Mouse (Mus musculus) C2C12 (cell line): Measurements from ENCODE around the gene Pnpla5. TPM values are rescaled to one million over a fixed set of nuclear protein-coding genes. Genes with fewer than 3 reads are reported as not detected.

Experiments used
- H3K27me3 ChIP-seq: one replicate; pipeline ENCODE4 v1.6.1; 2011; ENCODE audit not compliant: control insufficient read depth, insufficient read depth, insufficient read length
- H3K36me3 ChIP-seq: one replicate; pipeline ENCODE4 v1.6.1; 2011; ENCODE audit not compliant: control insufficient read depth, insufficient read depth
- H3K4me3 ChIP-seq: one replicate; pipeline ENCODE4 v1.5.1; 2011; ENCODE audit warnings: mild to moderate bottlenecking, control low read depth; ENCODE audit not compliant: poor library complexity, insufficient read depth, severe bottlenecking
- H3K79me2 ChIP-seq: one replicate; pipeline ENCODE4 v1.6.1; 2011; ENCODE audit not compliant: control insufficient read depth, insufficient read depth
- H3K79me3 ChIP-seq: one replicate; pipeline ENCODE4 v1.6.1; 2011; ENCODE audit warnings: low read depth, control low read depth
- H3ac ChIP-seq: one replicate; pipeline ENCODE3; 2011; ENCODE audit warnings: low read depth; ENCODE audit not compliant: control insufficient read depth, insufficient read length
- CEBPB ChIP-seq: IDR thresholded peaks from one replicate; pipeline ENCODE4 v1.6.1; 2011; ENCODE audit warnings: low read depth, mild to moderate bottlenecking, control low read depth, moderate library complexity
- CTCF ChIP-seq: IDR thresholded peaks from one replicate; pipeline ENCODE4 v1.5.1; 2011; ENCODE audit not compliant: control insufficient read depth, insufficient read depth, insufficient read length
- FOSL1 ChIP-seq: IDR thresholded peaks from one replicate; pipeline ENCODE4 v1.8.0; 2011; ENCODE audit warnings: mild to moderate bottlenecking, low read length; ENCODE audit not compliant: poor library complexity, insufficient read depth, severe bottlenecking
- MAX ChIP-seq: IDR thresholded peaks from one replicate; pipeline ENCODE4 v1.6.1; 2011; ENCODE audit warnings: mild to moderate bottlenecking, control low read depth
- MYOD1 ChIP-seq: IDR thresholded peaks from one replicate; pipeline ENCODE4 v1.6.1; 2011; ENCODE audit warnings: low read depth; ENCODE audit not compliant: control insufficient read depth, insufficient read length
- MYOG ChIP-seq: IDR thresholded peaks from one replicate; pipeline ENCODE4 v1.6.1; 2011; ENCODE audit not compliant: control insufficient read depth, insufficient read length; ENCODE audit errors: extremely low read depth
- USF1 ChIP-seq: IDR thresholded peaks from one replicate; pipeline ENCODE4 v1.6.1; 2011; ENCODE audit warnings: low read depth, mild to moderate bottlenecking, control low read depth, moderate library complexity
- long read RNA-seq, 2 experiments: library from polyadenylated mRNA; unstranded; transcript quantifications; one replicate each; pipeline ENCODE4 v2.0.0; 2019 to 2020
- polyA plus RNA-seq: library from polyadenylated mRNA; unstranded; fragments of >200 nt; fragmentation: generic; extraction: Trizol; gene quantifications from one replicate; pipeline ENCODE4 v1.2.1, GENCODE M21; 2012; ENCODE audit warnings: missing spikeins

Gene Pnpla5
- not detected for polyA plus RNA-seq
- long read RNA-seq, experiment 1 = 0 reads
- long read RNA-seq, experiment 2 = 0 reads

DNA sequence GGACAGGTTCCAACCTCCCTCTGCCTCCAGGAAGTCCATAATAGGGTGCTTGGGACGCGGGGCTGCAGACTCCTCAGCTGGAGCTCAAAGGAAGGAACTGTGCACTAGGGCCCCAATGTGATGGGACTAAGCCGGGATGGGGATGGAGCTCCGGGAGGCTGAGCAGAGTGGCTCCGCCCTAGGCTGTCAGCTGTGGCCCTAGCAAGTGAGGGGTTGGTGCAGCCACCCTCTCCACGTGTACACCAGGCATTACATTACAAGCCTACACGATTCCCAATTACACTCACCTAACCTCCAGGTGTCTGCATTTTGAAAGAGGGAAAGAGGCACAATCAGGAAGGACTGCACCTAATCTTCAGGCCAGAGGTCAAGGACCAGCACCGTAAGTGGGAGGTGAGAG is at the start of gene Pnpla5:
Gene Pnpla5 (minus strand): TSS at position 101 of the 400 bp plus-strand sequence.
- Histone ChIP-seq H3ac (no peak within 1 kb of the TSS), H3K79me2 (no peaks in the 10 kb centered on the region), H3K36me3 (no peaks in the 10 kb centered on the region), H3K27me3 (peaks cover 83% of the 10 kb centered on the region), H3K79me3 (no peaks in the 10 kb centered on the region), H3K4me3 (no peak within 1 kb of the TSS)
- TF ChIP-seq FOSL1 (no peak), MYOD1 (no peak), MAX (no peak), CTCF (no peak), CEBPB (no peak), MYOG (no peak), USF1 (no peak)

DNA sequence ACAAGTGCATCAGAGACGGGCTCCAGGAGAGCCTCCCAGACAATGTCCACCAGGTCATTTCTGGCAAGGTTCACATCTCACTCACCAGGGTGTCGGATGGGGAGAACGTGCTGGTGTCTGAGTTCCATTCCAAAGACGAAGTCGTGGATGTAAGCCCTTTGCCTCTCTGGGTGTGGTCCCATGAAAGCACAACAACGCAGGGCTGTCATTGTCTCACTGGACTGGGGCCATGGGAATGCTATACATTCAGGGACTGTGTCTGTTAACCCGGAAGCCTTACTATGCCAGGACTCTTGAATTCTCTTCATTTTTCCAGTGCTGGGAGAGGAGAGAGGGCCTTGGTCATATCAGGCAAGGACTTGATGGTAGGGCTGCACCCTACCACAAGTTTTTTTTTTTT is 48.2 kb upstream of the Pnpla5 start:
- Histone ChIP-seq H3K36me3 (no peaks in the 10 kb centered on the region), H3K79me3 (no peaks in the 10 kb centered on the region), H3K27me3 (peaks cover 56% of the 10 kb centered on the region), H3ac (no peak overlapping the region), H3K79me2 (no peaks in the 10 kb centered on the region), H3K4me3 (no peak overlapping the region)
- TF ChIP-seq FOSL1 (no peak), MYOG (no peak), MAX (no peak), MYOD1 (no peak), CTCF (no peak), USF1 (no peak), CEBPB (no peak)

DNA sequence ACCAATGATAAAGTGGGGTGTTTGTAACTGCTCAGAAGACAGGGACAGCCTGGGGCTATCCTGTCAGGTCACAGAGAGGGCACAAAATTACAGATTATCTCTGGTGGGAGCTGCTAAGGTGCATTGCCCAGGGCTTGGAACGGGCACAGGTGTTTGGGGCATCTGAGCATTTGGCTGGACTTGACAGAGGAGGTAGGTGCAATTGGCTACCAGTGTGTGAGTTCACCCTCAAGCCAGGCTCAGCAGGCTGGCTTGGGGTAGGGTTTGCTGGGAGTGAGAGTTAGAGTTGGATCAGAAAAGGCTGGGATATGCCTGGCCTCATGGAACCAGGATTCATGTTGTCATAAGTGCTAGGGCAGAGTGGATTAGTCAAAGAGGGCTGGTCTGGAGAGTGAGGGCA is 46.5 kb upstream of the Pnpla5 start:
- H3ac ChIP-seq = no peak overlapping the region
- TF ChIP-seq MYOG = no peak
- TF ChIP-seq CTCF = no peak
- TF ChIP-seq FOSL1 = no peak
- TF ChIP-seq MYOD1 = no peak
- TF ChIP-seq MAX = no peak
- TF ChIP-seq USF1 = no peak
- TF ChIP-seq CEBPB = no peak

DNA sequence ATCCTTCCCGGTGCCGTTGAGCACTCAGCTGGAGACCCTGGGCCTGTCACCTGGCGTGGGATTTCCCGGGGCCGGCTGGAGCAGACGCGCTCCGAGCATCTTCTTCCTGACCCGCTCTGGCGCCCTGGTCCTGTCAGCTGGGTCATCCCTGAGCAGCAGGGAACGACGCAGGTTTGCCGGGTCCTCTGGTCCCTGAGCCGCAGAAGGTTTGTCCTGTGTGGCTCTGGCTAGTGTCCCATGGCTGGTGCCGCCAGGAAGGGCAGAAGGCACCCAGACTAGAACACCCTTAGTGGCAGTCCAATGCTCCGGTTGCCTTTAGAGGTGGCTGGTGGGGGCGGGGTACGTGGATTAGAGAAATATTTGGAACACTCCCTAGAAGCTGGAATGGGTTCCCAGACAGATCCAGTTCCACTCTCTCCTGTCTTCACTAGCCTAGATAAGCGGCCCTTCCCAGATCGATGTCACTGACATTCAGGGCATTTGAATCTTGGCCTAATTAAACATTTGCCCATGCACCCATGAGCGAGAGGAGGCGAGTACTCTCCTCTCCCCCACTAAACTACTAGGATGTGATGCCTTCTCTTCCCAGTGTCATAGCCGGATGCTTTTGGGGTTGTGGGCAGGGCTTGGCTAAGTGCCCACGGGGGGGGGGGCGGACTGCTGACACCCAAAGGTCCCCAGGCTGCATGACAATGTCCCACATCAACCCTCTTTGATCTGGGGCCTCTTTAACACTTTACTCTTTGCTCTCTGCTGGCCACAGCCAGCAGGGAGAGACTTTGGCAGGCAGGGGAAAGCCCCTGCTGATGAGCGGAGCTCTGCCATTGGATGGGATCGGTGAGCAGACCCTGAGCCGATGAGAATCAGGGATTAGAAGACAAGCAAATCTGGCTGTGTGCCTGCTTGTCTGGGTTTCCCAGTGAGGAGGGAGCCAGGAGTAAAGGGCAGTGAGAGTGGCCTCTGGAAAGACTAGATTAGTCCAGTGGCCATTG is 45.5 kb upstream of the Pnpla5 start:
- Histone ChIP-seq H3K36me3 (no peaks in the 10 kb centered on the region), H3K27me3 (peaks cover 44% of the 10 kb centered on the region), H3ac (no peak overlapping the region), H3K4me3 (no peak overlapping the region), H3K79me2 (no peaks in the 10 kb centered on the region), H3K79me3 (no peaks in the 10 kb centered on the region)
- TF ChIP-seq MAX (no peak), MYOD1 (no peak), MYOG (no peak), CEBPB (no peak), USF1 (no peak), FOSL1 (no peak), CTCF (no peak)

More for the DNA sequence above, 46.5 kb upstream of the Pnpla5 start:
- Histone ChIP-seq H3K4me3 (no peak overlapping the region), H3K79me3 (no peaks in the 10 kb centered on the region), H3K36me3 (no peaks in the 10 kb centered on the region), H3K79me2 (no peaks in the 10 kb centered on the region), H3K27me3 (peaks cover 53% of the 10 kb centered on the region)

DNA sequence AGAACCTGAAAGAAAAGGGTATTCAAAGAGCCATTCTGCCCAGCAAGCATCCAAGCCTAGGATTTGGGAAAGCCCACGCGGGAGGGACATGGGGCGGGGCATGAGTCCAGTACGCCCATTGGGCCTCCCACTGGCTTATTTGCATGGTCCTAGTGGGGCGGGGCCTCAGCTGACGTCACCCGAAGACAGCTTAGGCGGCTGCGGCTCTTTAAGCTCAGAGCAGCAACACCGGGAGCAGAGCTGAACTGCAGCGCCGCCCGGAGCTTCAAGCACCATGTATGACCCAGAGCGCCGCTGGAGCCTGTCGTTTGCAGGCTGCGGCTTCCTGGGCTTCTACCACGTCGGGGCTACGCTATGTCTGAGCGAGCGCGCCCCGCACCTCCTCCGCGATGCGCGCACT is 44.6 kb upstream of the Pnpla5 start, which contains the start of gene Pnpla3:
Gene Pnpla3 (plus strand): TSS at position 238 of the 400 bp plus-strand sequence.
- Histone ChIP-seq H3K79me3 (no peaks in the 10 kb centered on the region), H3ac (peak within 1 kb of the TSS; percentile 6), H3K27me3 (peaks cover 37% of the 10 kb centered on the region), H3K4me3 (no peak within 1 kb of the TSS), H3K36me3 (no peaks in the 10 kb centered on the region), H3K79me2 (no peaks in the 10 kb centered on the region)
- TF ChIP-seq MAX (no peak), CTCF (peak; percentile 35), MYOD1 (no peak)
